ENCODE assay signal across 8 mouse cellular contexts in the genomic region with DNA sequence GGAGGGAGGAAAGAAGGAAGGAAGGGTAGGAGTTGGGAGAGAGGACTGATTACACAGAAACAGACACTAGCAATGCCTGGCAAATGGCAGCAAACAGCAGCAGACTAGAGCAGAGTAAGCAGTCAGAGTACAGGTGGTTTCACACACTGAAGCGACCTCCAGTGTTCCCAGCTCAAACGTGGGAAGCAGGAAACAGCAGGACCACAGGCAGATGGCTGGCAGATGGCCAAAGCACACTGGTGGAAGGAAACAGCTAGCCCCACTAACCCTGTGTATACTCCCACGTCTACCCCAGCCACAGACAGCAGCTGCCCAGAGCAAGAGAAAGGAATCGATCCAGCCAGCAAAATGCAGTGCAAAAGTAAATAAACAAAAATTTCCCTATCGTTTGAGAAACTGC. TPM values are rescaled to one million over a fixed set of nuclear protein-coding genes. Genes with fewer than 3 reads are reported as not detected.
DNase-seq lines count a peak whose midpoint lies in the region; ATAC-seq and TF ChIP-seq lines count a peak whose summit lies in the region.

No protein-coding gene starts in this region.

- 17% methylated on average over 5 of the region's 5 CpGs for WGBS in hindbrain, embryonic 14.5 days
- 45% methylated on average over 5 of the region's 5 CpGs for WGBS in midbrain, embryonic 11.5 days
- 10% methylated on average over 5 of the region's 5 CpGs for WGBS in stomach, postnatal 0 days

- 0 out of 2 replicates have a peak overlapping the region, but pooled peaks have one; percentile 16 for H3K27ac ChIP-seq in hindbrain, embryonic 14.5 days
- H3K27ac ChIP-seq in midbrain, embryonic 11.5 days (ENCODE audit: low read depth, low read length) = no peak overlapping the region; the same call in 1 of the 2 replicates
- no peak overlapping the region for H3K27ac ChIP-seq in stomach, postnatal 0 days (replicated peaks)

- H3K4me2 ChIP-seq in hindbrain, embryonic 14.5 days (replicated peaks) = no peak overlapping the region
- H3K4me2 ChIP-seq in midbrain, embryonic 11.5 days = no peak overlapping the region
- H3K4me2 ChIP-seq in stomach, postnatal 0 days (replicated peaks; ENCODE audit: low read depth) = no peak overlapping the region

- no peak for TF ChIP-seq EP300 in stomach, postnatal 0 days (optimal IDR thresholded peaks at IDR 0.05)

- no peak for TF ChIP-seq CTCF in stomach, postnatal 0 days (IDR thresholded peaks at IDR 0.05; ENCODE audit: low read depth)

- H3K4me1 ChIP-seq in hindbrain, embryonic 14.5 days (replicated peaks; ENCODE audit: control insufficient read depth, insufficient read depth, low read length) = no peaks in the 10 kb centered on the region; the same call in 1 of the 2 replicates
- H3K4me1 ChIP-seq in midbrain, embryonic 11.5 days (ENCODE audit: control insufficient read depth, insufficient read depth, low read length) = no peaks in the 10 kb centered on the region
- no peaks in the 10 kb centered on the region for H3K4me1 ChIP-seq in stomach, postnatal 0 days (replicated peaks; ENCODE audit: control insufficient read depth, insufficient read depth)

- ATAC-seq in hindbrain, embryonic 14.5 days (ENCODE audit: low FRiP score) = peak; percentile 88
- peak; percentile 86 for ATAC-seq in midbrain, embryonic 11.5 days (ENCODE audit: low FRiP score)
- peak; percentile 53; the same call in 1 of the 2 replicates for ATAC-seq in stomach, postnatal 0 days (ENCODE audit: low FRiP score, low TSS enrichment)

- no peak overlapping the region for H3K9ac ChIP-seq in hindbrain, embryonic 14.5 days
- H3K9ac ChIP-seq in midbrain, embryonic 11.5 days (ENCODE audit: low read length) = no peak overlapping the region
- no peak overlapping the region for H3K9ac ChIP-seq in stomach, postnatal 0 days (ENCODE audit: low read length)

- no peaks in the 10 kb centered on the region for H3K9me3 ChIP-seq in hindbrain, embryonic 14.5 days (ENCODE audit: control insufficient read depth, low read length)
- H3K9me3 ChIP-seq in midbrain, embryonic 11.5 days (ENCODE audit: control insufficient read depth, low read length) = no peaks in the 10 kb centered on the region
- H3K9me3 ChIP-seq in stomach, postnatal 0 days (ENCODE audit: control insufficient read depth, low read length) = no peaks in the 10 kb centered on the region

- H3K36me3 ChIP-seq in hindbrain, embryonic 14.5 days (replicated peaks; ENCODE audit: control insufficient read depth, insufficient read depth) = peaks cover 16% of the 10 kb centered on the region; the same call in 1 of the 2 replicates
- H3K36me3 ChIP-seq in midbrain, embryonic 11.5 days (ENCODE audit: control insufficient read depth, insufficient read depth, low read length) = peaks cover 2% of the 10 kb centered on the region; the same call in 1 of the 2 replicates
- no peaks in the 10 kb centered on the region for H3K36me3 ChIP-seq in stomach, postnatal 0 days (ENCODE audit: control insufficient read depth, insufficient read depth, low read length)

- no peak overlapping the region for H3K4me3 ChIP-seq in hindbrain, embryonic 14.5 days (replicated peaks; ENCODE audit: low read length)
- H3K4me3 ChIP-seq in midbrain, embryonic 11.5 days (ENCODE audit: low read depth, low read length) = no peak overlapping the region
- H3K4me3 ChIP-seq in stomach, postnatal 0 days (ENCODE audit: low read depth, low read length) = no peak overlapping the region

- no peaks in the 10 kb centered on the region for H3K27me3 ChIP-seq in hindbrain, embryonic 14.5 days (ENCODE audit: control insufficient read depth, insufficient read depth, low read length)
- no peaks in the 10 kb centered on the region for H3K27me3 ChIP-seq in midbrain, embryonic 11.5 days (ENCODE audit: control insufficient read depth, insufficient read depth, low read length)
- no peaks in the 10 kb centered on the region for H3K27me3 ChIP-seq in stomach, postnatal 0 days (ENCODE audit: control insufficient read depth, insufficient read depth, low read length)

- DNase-seq in thymus, postnatal 4 days = peak; percentile 14
- no peak for DNase-seq in thymus, postnatal 0 days (ENCODE audit: low spot score)
- peak; percentile 27 to 58 for DNase-seq in frontal cortex, adult 2 months (ENCODE audit: extremely low spot score in 1 of 2, low spot score in 1 of 2)
- DNase-seq in hindbrain, embryonic 14.5 days (ENCODE audit: low spot score) = peak; percentile 61
- peak; percentile 53 to 64 for DNase-seq in layer of hippocampus, postnatal 36 days
- peak; percentile 81 for DNase-seq in midbrain, embryonic 11.5 days (ENCODE audit: low spot score, missing footprints)
- peak; percentile 57 for DNase-seq in stomach, postnatal 0 days (ENCODE audit: low spot score)
- DNase-seq in thymus, postnatal 14 days = no peak

RNA-seq across cellular contexts. Expression of a gene that starts 12.7 kb away (rescaled TPM):
- 3.2 and 4.9 TPM in 2 replicates for polyA plus RNA-seq in thymus, postnatal 0 days (2015; fragmentation: Nextera tagmentation; extraction: Ambion mirVana)
- 15.4 and 16.5 TPM in 2 replicates for polyA plus RNA-seq in frontal cortex, adult 2 months (2012; rRNA removed)
- 27.9 and 31.6 TPM in 2 replicates for polyA plus RNA-seq in hindbrain, embryonic 14.5 days (2014; fragmentation: Nextera tagmentation; extraction: Ambion mirVana)
- 10 to 100 TPM; 16.7 to 17.7 TPM for total RNA-seq in layer of hippocampus, postnatal 36 days (2021)
- polyA plus RNA-seq in midbrain, embryonic 11.5 days (2014; fragmentation: Nextera tagmentation; extraction: Ambion mirVana) = 71.1 and 72.3 TPM in 2 replicates
- polyA plus RNA-seq in stomach, postnatal 0 days (2015; fragmentation: Nextera tagmentation; extraction: Ambion mirVana) = 9.1 and 10.0 TPM in 2 replicates

RNA-seq across cellular contexts. Expression of a gene that starts 35.9 kb away (rescaled TPM):
- polyA plus RNA-seq in thymus, postnatal 0 days (2015; fragmentation: Nextera tagmentation; extraction: Ambion mirVana) = 0.36 and 0.52 TPM in 2 replicates
- polyA plus RNA-seq in frontal cortex, adult 2 months (2012; rRNA removed) = 0.22 and 0.42 TPM in 2 replicates
- polyA plus RNA-seq in hindbrain, embryonic 14.5 days (2014; fragmentation: Nextera tagmentation; extraction: Ambion mirVana) = 2.3 and 3.4 TPM in 2 replicates
- not detected for total RNA-seq in layer of hippocampus, postnatal 36 days (2021)
- 0.72 and 1.0 TPM in 2 replicates for polyA plus RNA-seq in midbrain, embryonic 11.5 days (2014; fragmentation: Nextera tagmentation; extraction: Ambion mirVana)
- 0.30 and 0.42 TPM in 2 replicates for polyA plus RNA-seq in stomach, postnatal 0 days (2015; fragmentation: Nextera tagmentation; extraction: Ambion mirVana)

Comparison
In these comparisons a context has a peak if more than half of its experiments do, and no peak if none do; other contexts are left out.
1. DNase-seq: peak in thymus, postnatal 4 days (single experiment), frontal cortex, adult 2 months (2 of 2), hindbrain, embryonic 14.5 days (single experiment), layer of hippocampus, postnatal 36 days (2 of 2), midbrain, embryonic 11.5 days (single experiment) and stomach, postnatal 0 days (single experiment); none in thymus, postnatal 0 days (single experiment) and thymus, postnatal 14 days (single experiment).
2. Peak in every context shown above with its lines, with median percentiles within 50 percentile points of each other: ATAC-seq.